Mouse (Mus musculus): ENCODE data around the gene Plscr3.

DNA sequence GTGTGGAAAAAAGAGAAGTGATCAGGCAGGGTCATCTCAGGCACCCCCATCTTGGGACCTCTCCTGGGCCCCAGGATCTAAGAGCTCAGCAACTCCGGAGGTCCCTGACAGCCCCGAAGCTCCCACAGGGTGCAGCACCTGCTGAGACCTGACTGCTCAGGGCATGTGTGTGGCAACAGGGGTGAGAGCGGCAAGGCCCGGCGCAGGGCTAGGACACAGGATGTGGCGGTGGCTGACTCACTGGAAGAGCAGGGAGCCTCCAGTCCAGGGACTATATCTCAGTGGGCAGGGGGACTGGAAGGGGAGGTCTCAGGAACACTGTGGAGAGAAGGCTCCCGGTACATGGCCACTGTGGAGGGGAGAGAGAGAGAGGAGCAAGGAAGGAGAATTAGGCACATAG is 48.3 kb upstream of the Plscr3 start:
- TF ChIP-seq POLR2A (IDR thresholded peaks at IDR 0.05; ENCODE audit: low read depth, low read length) = no peak
- no peak for TF ChIP-seq CTCF (IDR thresholded peaks at IDR 0.05; ENCODE audit: borderline replicate concordance, insufficient read depth, low read length)

Data from embryonic fibroblast, embryonic 13.5 days (primary cell).